Mouse (Mus musculus): ENCODE measurements around the gene Asic2. TPM values are rescaled to one million over a fixed set of nuclear protein-coding genes. Genes with fewer than 3 reads are reported as not detected.

Asic2 gene
- polyA plus RNA-seq, 1 experiment from 2014 or later: 0.27 TPM

GRCm38 (mm10) chr11:80856827-80857226 lies 1111.4 kb downstream of the Asic2 start:
- WGBS: 55% methylated on average over 2 of the region's 2 CpGs
- no peak overlapping the region for H3K4me3 ChIP-seq (replicated peaks; ENCODE audit: low read length)
- no peaks in the 10 kb centered on the region for H3K9me3 ChIP-seq (replicated peaks; ENCODE audit: control insufficient read depth, low read length)
- H3K4me1 ChIP-seq (ENCODE audit: control insufficient read depth, insufficient read depth, low read length): no peaks in the 10 kb centered on the region
- no peaks in the 10 kb centered on the region for H3K27me3 ChIP-seq (ENCODE audit: control insufficient read depth, insufficient read depth, low read length)
- peak; percentile 54; the same call in 1 of the 2 replicates for ATAC-seq (ENCODE audit: insufficient read depth, low FRiP score)
- H3K36me3 ChIP-seq (ENCODE audit: control insufficient read depth, insufficient read depth, low read length): no peaks in the 10 kb centered on the region
- no peak overlapping the region for H3K4me2 ChIP-seq (ENCODE audit: low read depth, low read length)
- H3K27ac ChIP-seq (ENCODE audit: low read length): peak overlapping the region; percentile 71
- H3K9ac ChIP-seq (ENCODE audit: low read length): no peak overlapping the region

- Histone ChIP-seq H3K36me3 (ENCODE audit: control insufficient read depth, insufficient read depth, low read length) (no peaks in the 10 kb centered on the region), H3K9me3 (replicated peaks; ENCODE audit: control insufficient read depth, low read length) (no peaks in the 10 kb centered on the region), H3K4me2 (ENCODE audit: low read depth, low read length) (no peak overlapping the region), H3K27me3 (ENCODE audit: control insufficient read depth, insufficient read depth, low read length) (no peaks in the 10 kb centered on the region), H3K4me1 (ENCODE audit: control insufficient read depth, insufficient read depth, low read length) (no peaks in the 10 kb centered on the region), H3K4me3 (replicated peaks; ENCODE audit: low read length) (no peak overlapping the region), H3K9ac (ENCODE audit: low read length) (no peak overlapping the region), H3K27ac (ENCODE audit: low read length) (no peak overlapping the region)
- ATAC-seq (ENCODE audit: insufficient read depth, low FRiP score): no peak
- 40% methylated on average over 7 of the region's 7 CpGs for WGBS
These were observed 1113.3 kb downstream of the Asic2 start for GRCm38 (mm10) chr11:80854908-80855307.

- WGBS: 86% methylated on average over 11 of the region's 11 CpGs
- Histone ChIP-seq H3K9ac (ENCODE audit: low read length) (no peak overlapping the region), H3K27ac (ENCODE audit: low read length) (no peak overlapping the region), H3K9me3 (replicated peaks; ENCODE audit: control insufficient read depth, low read length) (no peaks in the 10 kb centered on the region), H3K27me3 (ENCODE audit: control insufficient read depth, insufficient read depth, low read length) (no peaks in the 10 kb centered on the region), H3K36me3 (ENCODE audit: control insufficient read depth, insufficient read depth, low read length) (no peaks in the 10 kb centered on the region), H3K4me3 (replicated peaks; ENCODE audit: low read length) (no peak overlapping the region), H3K4me1 (ENCODE audit: control insufficient read depth, insufficient read depth, low read length) (no peaks in the 10 kb centered on the region), H3K4me2 (ENCODE audit: low read depth, low read length) (no peak overlapping the region)
- no peak for ATAC-seq (ENCODE audit: insufficient read depth, low FRiP score)
These were observed 1113.8 kb downstream of the Asic2 start for GRCm38 (mm10) chr11:80854430-80854829.

GRCm38 (mm10) chr11:80853014-80853413 lies 1115.2 kb downstream of the Asic2 start:
- no peak overlapping the region for H3K4me3 ChIP-seq (replicated peaks; ENCODE audit: low read length)
- H3K4me1 ChIP-seq (ENCODE audit: control insufficient read depth, insufficient read depth, low read length): no peaks in the 10 kb centered on the region
- H3K36me3 ChIP-seq (ENCODE audit: control insufficient read depth, insufficient read depth, low read length): no peaks in the 10 kb centered on the region
- no peak overlapping the region for H3K4me2 ChIP-seq (ENCODE audit: low read depth, low read length)
- no peak overlapping the region for H3K9ac ChIP-seq (ENCODE audit: low read length)
- WGBS: 34% methylated on average over 3 of the region's 3 CpGs
- H3K27ac ChIP-seq (ENCODE audit: low read length): no peak overlapping the region
- no peaks in the 10 kb centered on the region for H3K27me3 ChIP-seq (ENCODE audit: control insufficient read depth, insufficient read depth, low read length)
- H3K9me3 ChIP-seq (replicated peaks; ENCODE audit: control insufficient read depth, low read length): no peaks in the 10 kb centered on the region
- 0 out of 2 replicates have a peak, but pooled peaks have one; percentile 51 for ATAC-seq (ENCODE audit: insufficient read depth, low FRiP score)

GRCm38 (mm10) chr11:80851859-80852258 lies 1116.4 kb downstream of the Asic2 start:
- no peak for ATAC-seq (ENCODE audit: insufficient read depth, low FRiP score)
- Histone ChIP-seq H3K4me3 (replicated peaks; ENCODE audit: low read length) (no peak overlapping the region), H3K27me3 (ENCODE audit: control insufficient read depth, insufficient read depth, low read length) (0 out of 2 replicates have a peak, but pooled peaks cover 2% of the 10 kb centered on the region), H3K4me1 (ENCODE audit: control insufficient read depth, insufficient read depth, low read length) (no peaks in the 10 kb centered on the region), H3K9ac (ENCODE audit: low read length) (no peak overlapping the region), H3K27ac (ENCODE audit: low read length) (no peak overlapping the region), H3K4me2 (ENCODE audit: low read depth, low read length) (no peak overlapping the region), H3K36me3 (ENCODE audit: control insufficient read depth, insufficient read depth, low read length) (no peaks in the 10 kb centered on the region), H3K9me3 (replicated peaks; ENCODE audit: control insufficient read depth, low read length) (no peaks in the 10 kb centered on the region)
- WGBS: 44% methylated on average over 5 of the region's 5 CpGs

GRCm38 (mm10) chr11:80848131-80848530 lies 1120.1 kb downstream of the Asic2 start:
- Histone ChIP-seq H3K27ac (ENCODE audit: low read length) (no peak overlapping the region), H3K9ac (ENCODE audit: low read length) (no peak overlapping the region), H3K4me3 (replicated peaks; ENCODE audit: low read length) (no peak overlapping the region), H3K4me1 (ENCODE audit: control insufficient read depth, insufficient read depth, low read length) (no peaks in the 10 kb centered on the region), H3K36me3 (ENCODE audit: control insufficient read depth, insufficient read depth, low read length) (no peaks in the 10 kb centered on the region), H3K27me3 (ENCODE audit: control insufficient read depth, insufficient read depth, low read length) (0 out of 2 replicates have a peak, but pooled peaks cover 3% of the 10 kb centered on the region), H3K4me2 (ENCODE audit: low read depth, low read length) (no peak overlapping the region), H3K9me3 (replicated peaks; ENCODE audit: control insufficient read depth, low read length) (no peaks in the 10 kb centered on the region)
- 54% methylated on average over 5 of the region's 5 CpGs for WGBS
- no peak for ATAC-seq (ENCODE audit: insufficient read depth, low FRiP score)

- H3K4me2 ChIP-seq (ENCODE audit: low read depth, low read length): no peak overlapping the region
- no peaks in the 10 kb centered on the region for H3K36me3 ChIP-seq (ENCODE audit: control insufficient read depth, insufficient read depth, low read length)
- 33% methylated on average over 3 of the region's 3 CpGs for WGBS
- H3K27me3 ChIP-seq (ENCODE audit: control insufficient read depth, insufficient read depth, low read length): 0 out of 2 replicates have a peak, but pooled peaks cover 3% of the 10 kb centered on the region
- no peaks in the 10 kb centered on the region for H3K9me3 ChIP-seq (replicated peaks; ENCODE audit: control insufficient read depth, low read length)
- H3K9ac ChIP-seq (ENCODE audit: low read length): no peak overlapping the region
- ATAC-seq (ENCODE audit: insufficient read depth, low FRiP score): no peak
- no peaks in the 10 kb centered on the region for H3K4me1 ChIP-seq (ENCODE audit: control insufficient read depth, insufficient read depth, low read length)
- H3K27ac ChIP-seq (ENCODE audit: low read length): no peak overlapping the region
- H3K4me3 ChIP-seq (replicated peaks; ENCODE audit: low read length): no peak overlapping the region
These were observed 1122.1 kb downstream of the Asic2 start for GRCm38 (mm10) chr11:80846115-80846514.

- no peak for ATAC-seq (ENCODE audit: insufficient read depth, low FRiP score)
- Histone ChIP-seq H3K27me3 (ENCODE audit: control insufficient read depth, insufficient read depth, low read length) (0 out of 2 replicates have a peak, but pooled peaks cover 3% of the 10 kb centered on the region), H3K4me3 (replicated peaks; ENCODE audit: low read length) (no peak overlapping the region), H3K9me3 (replicated peaks; ENCODE audit: control insufficient read depth, low read length) (no peaks in the 10 kb centered on the region), H3K27ac (ENCODE audit: low read length) (no peak overlapping the region), H3K4me1 (ENCODE audit: control insufficient read depth, insufficient read depth, low read length) (no peaks in the 10 kb centered on the region), H3K36me3 (ENCODE audit: control insufficient read depth, insufficient read depth, low read length) (no peaks in the 10 kb centered on the region), H3K9ac (ENCODE audit: low read length) (no peak overlapping the region), H3K4me2 (ENCODE audit: low read depth, low read length) (no peak overlapping the region)
- WGBS: 48% methylated on average over 7 of the region's 7 CpGs
These were observed 1122.8 kb downstream of the Asic2 start for GRCm38 (mm10) chr11:80845486-80845885.

GRCm38 (mm10) chr11:80843435-80843834 lies 1124.8 kb downstream of the Asic2 start:
- Histone ChIP-seq H3K4me3 (replicated peaks; ENCODE audit: low read length) (no peak overlapping the region), H3K4me1 (ENCODE audit: control insufficient read depth, insufficient read depth, low read length) (no peaks in the 10 kb centered on the region), H3K9me3 (replicated peaks; ENCODE audit: control insufficient read depth, low read length) (no peaks in the 10 kb centered on the region), H3K9ac (ENCODE audit: low read length) (no peak overlapping the region), H3K27ac (ENCODE audit: low read length) (no peak overlapping the region), H3K27me3 (ENCODE audit: control insufficient read depth, insufficient read depth, low read length) (0 out of 2 replicates have a peak, but pooled peaks cover 3% of the 10 kb centered on the region), H3K4me2 (ENCODE audit: low read depth, low read length) (no peak overlapping the region), H3K36me3 (ENCODE audit: control insufficient read depth, insufficient read depth, low read length) (no peaks in the 10 kb centered on the region)
- 82% methylated on average over 2 of the region's 2 CpGs for WGBS
- ATAC-seq (ENCODE audit: insufficient read depth, low FRiP score): no peak
